Mouse (Mus musculus): ENCODE measurements around the gene Mroh3.

Mroh3 gene

GRCm38 (mm10) chr1:136212803-136213202 is at the start of gene Mroh3:
Mroh3 (minus strand) TSS chr1:136212828.
- DNase-seq: peak; percentile 19

- no peak for DNase-seq
Observed at GRCm38 (mm10) chr1:136260635-136261238, 48.1 kb upstream of the Mroh3 start, which contains the start of gene Gpr25. Gpr25 (minus strand) TSS chr1:136260873.

GRCm38 (mm10) chr1:136259893-136260634 is 47.4 kb upstream of the Mroh3 start:
- DNase-seq: peak; percentile 18

- no peak for DNase-seq
Observed at GRCm38 (mm10) chr1:136259543-136259892, 46.9 kb upstream of the Mroh3 start.

GRCm38 (mm10) chr1:136258495-136258894 is 45.9 kb upstream of the Mroh3 start:
- no peak for DNase-seq

- DNase-seq: no peak
Observed at GRCm38 (mm10) chr1:136255657-136256056, 43.0 kb upstream of the Mroh3 start.

GRCm38 (mm10) chr1:136255174-136255573 is 42.5 kb upstream of the Mroh3 start:
- DNase-seq: no peak

- no peak for DNase-seq
Observed at GRCm38 (mm10) chr1:136254503-136255065, 42.0 kb upstream of the Mroh3 start.

- DNase-seq: no peak
Observed at GRCm38 (mm10) chr1:136253472-136253871, 40.8 kb upstream of the Mroh3 start.

- no peak for DNase-seq
Observed at GRCm38 (mm10) chr1:136249662-136250061, 37.0 kb upstream of the Mroh3 start.

GRCm38 (mm10) chr1:136247393-136247792 is 34.8 kb upstream of the Mroh3 start:
- no peak for DNase-seq

GRCm38 (mm10) chr1:136244469-136244868 is 31.8 kb upstream of the Mroh3 start:
- no peak for DNase-seq

- no peak for DNase-seq
Observed at GRCm38 (mm10) chr1:136241801-136242200, 29.2 kb upstream of the Mroh3 start.

- DNase-seq: no peak
Observed at GRCm38 (mm10) chr1:136238495-136238894, 25.9 kb upstream of the Mroh3 start.

- no peak for DNase-seq
Observed at GRCm38 (mm10) chr1:136234595-136235092, 22.0 kb upstream of the Mroh3 start.

GRCm38 (mm10) chr1:136233892-136234594 is 21.4 kb upstream of the Mroh3 start, which contains the start of gene Inava:
Inava (minus strand) TSS chr1:136234264.
- peak; percentile 24 for DNase-seq

GRCm38 (mm10) chr1:136232986-136233790 is 20.6 kb upstream of the Mroh3 start:
- DNase-seq: no peak

GRCm38 (mm10) chr1:136232285-136232926 is 19.8 kb upstream of the Mroh3 start:
- no peak for DNase-seq

GRCm38 (mm10) chr1:136231596-136231995 is 19.0 kb upstream of the Mroh3 start:
- DNase-seq: no peak

- DNase-seq: peak; percentile 63
Observed at GRCm38 (mm10) chr1:136230201-136230600, 17.6 kb upstream of the Mroh3 start.

GRCm38 (mm10) chr1:136229040-136229373 is 16.4 kb upstream of the Mroh3 start:
- no peak for DNase-seq

Measured in lung, postnatal 36 days (tissue).